Mouse (Mus musculus): ENCODE data around the gene Hyal1.

DNA sequence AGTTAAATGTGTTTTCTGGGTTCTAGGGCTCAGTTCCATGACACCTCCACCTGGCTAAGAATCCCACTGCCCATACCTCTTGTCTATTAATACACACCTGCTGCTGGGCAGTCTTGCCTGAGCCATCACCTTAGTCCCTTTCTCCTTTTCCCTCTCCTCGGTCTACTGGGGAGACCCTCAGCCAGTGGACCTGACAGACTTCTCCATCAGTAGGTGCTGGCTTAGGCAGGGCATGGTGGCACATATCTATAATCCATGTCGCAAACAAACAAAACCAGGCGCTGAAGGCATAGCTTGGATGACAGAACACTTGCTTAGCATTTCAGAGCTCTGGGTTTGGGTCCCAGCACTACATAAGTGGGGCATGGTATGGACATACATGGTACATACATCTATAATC, 38.0 kb upstream of the Hyal1 start:
- no peak for TF ChIP-seq CTCF (IDR thresholded peaks at IDR 0.05; ENCODE audit: low read depth, low read length)
- no peak for TF ChIP-seq TAL1 (conservative IDR thresholded peaks at IDR 0.05; ENCODE audit: low read depth, low read length)
- TF ChIP-seq GATA1 (IDR thresholded peaks at IDR 0.05; ENCODE audit: borderline replicate concordance, low read length), result no peak
- no peak for TF ChIP-seq POLR2AphosphoS5 (IDR thresholded peaks at IDR 0.05; ENCODE audit: insufficient replicate concordance, low read depth, low read length)
- no peak for TF ChIP-seq GATA2 (IDR thresholded peaks at IDR 0.05; ENCODE audit: borderline replicate concordance, low read depth, low read length)

All from G1E (cell line).